Mouse (Mus musculus) heart, embryonic 15.5 days (tissue): ENCODE results near the gene Dnah11. TPM values are rescaled to one million over a fixed set of nuclear protein-coding genes. Genes with fewer than 3 reads are reported as not detected.

Experiments
- ATAC-seq: fragments of 200-750 bp; cut with Nextera tagmentation; replicated peaks from 2 replicates; pipeline ENCODE4 v1.8.0; 2017; ENCODE audit warnings: low read depth, moderate TSS enrichment; ENCODE audit not compliant: insufficient number of reproducible peaks, insufficient read depth, low FRiP score
- H3K27ac ChIP-seq: fragments of 300-500 bp; sonication (generic); 2 replicates; pipeline ENCODE4 v1.5.1; 2015; ENCODE audit warnings: mild to moderate bottlenecking, inconsistent platforms
- H3K27me3 ChIP-seq: fragments of 300-500 bp; sonication (generic); 2 replicates; pipeline ENCODE4 v1.6.1; 2015; ENCODE audit warnings: inconsistent platforms
- H3K36me3 ChIP-seq: fragments of 300-500 bp; sonication (generic); 2 replicates; pipeline ENCODE4 v1.6.1; 2015; ENCODE audit warnings: mild to moderate bottlenecking, inconsistent platforms
- H3K4me1 ChIP-seq: fragments of 300-500 bp; sonication (generic); replicated peaks from 2 replicates; pipeline ENCODE4 v1.6.1; 2015; ENCODE audit warnings: inconsistent platforms
- H3K4me2 ChIP-seq: fragments of 300-500 bp; sonication (generic); 2 replicates; pipeline ENCODE4 v1.6.1; 2015; ENCODE audit warnings: inconsistent platforms, mild to moderate bottlenecking, moderate library complexity
- H3K4me3 ChIP-seq: fragments of 300-500 bp; sonication (generic); 2 replicates; pipeline ENCODE4 v1.5.1; 2015; ENCODE audit warnings: mild to moderate bottlenecking, inconsistent platforms
- H3K9ac ChIP-seq: fragments of 300-500 bp; sonication (generic); 2 replicates; pipeline ENCODE4 v1.6.1; 2015; ENCODE audit warnings: mild to moderate bottlenecking, inconsistent platforms
- H3K9me3 ChIP-seq: fragments of 300-500 bp; sonication (generic); replicated peaks from 2 replicates; pipeline ENCODE4 v1.6.1; 2016; ENCODE audit warnings: inconsistent platforms
- WGBS: fragments of 180-500 bp; shearing (Covaris S2); methylation state at CpG from one replicate; pipeline ENCODE4 v1.1.7; 2015; ENCODE audit warnings: mixed read lengths; 5-methylcytosine and 5-hydroxymethylcytosine counted together
- polyA plus RNA-seq: library from polyadenylated mRNA; unstranded; fragments of >200 nt; fragmentation: Nextera tagmentation; extraction: Ambion mirVana; gene quantifications from 2 replicates; pipeline ENCODE4 v1.2.1, GENCODE M21; 2015

The Dnah11 gene
- polyA plus RNA-seq: 0.03 TPM in 2 replicates

DNA sequence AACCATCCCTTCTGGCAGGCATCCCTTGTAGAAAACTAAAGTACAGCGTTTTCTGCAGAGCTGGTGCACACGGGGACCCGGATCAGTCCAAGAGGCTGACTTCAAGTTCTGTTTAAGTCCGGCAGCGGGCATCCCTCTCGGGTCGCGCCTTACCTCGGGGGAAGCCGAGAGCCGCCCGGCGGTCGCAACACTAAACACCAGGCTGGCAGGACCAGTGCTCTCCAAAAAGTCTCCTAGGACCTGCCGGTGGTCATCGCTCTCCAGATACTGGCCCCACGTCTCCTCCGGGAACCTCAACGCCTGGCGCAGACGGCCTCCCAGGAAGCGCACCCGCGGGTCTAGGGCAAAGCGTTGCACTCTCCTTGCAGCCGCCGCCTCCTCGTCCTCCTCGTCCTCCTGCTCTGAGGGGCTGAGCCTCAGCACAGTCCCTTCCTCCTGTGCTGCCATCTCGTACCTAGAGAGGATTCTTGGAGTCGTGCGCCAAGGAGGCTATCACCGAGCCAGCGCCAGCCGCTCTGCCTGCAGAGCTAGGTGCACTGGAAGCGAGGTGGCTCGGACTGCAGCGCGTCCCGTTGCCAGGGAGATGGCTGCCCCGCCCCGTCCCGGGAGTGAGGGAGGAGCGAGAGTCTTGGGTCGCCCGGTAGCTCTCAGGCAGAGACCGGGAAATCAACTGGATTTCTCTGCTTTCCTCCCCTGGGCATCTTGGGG, at the start of gene Dnah11:
Dnah11 (minus strand) TSS at position 658 of the 708 bp plus-strand sequence.
- Histone ChIP-seq H3K9me3 (no peaks in the 10 kb centered on the region), H3K27me3 (peaks cover 36% of the 10 kb centered on the region), H3K27ac (no peak within 1 kb of the TSS), H3K36me3 (no peaks in the 10 kb centered on the region), H3K4me2 (peak within 1 kb of the TSS; percentile 94), H3K4me3 (peak within 1 kb of the TSS; percentile 61), H3K9ac (peak within 1 kb of the TSS; percentile 9; the same call in 1 of the 2 replicates), H3K4me1 (peaks cover 10% of the 10 kb centered on the region)
- ATAC-seq: peak; percentile 94
- WGBS: under 1% methylated on average over 47 of the region's 47 CpGs

- ATAC-seq: no peak
- H3K36me3 ChIP-seq: no peaks in the 10 kb centered on the region
- no peak overlapping the region for H3K9ac ChIP-seq
- H3K4me1 ChIP-seq: no peaks in the 10 kb centered on the region
- no peak overlapping the region for H3K27ac ChIP-seq
- H3K9me3 ChIP-seq: no peaks in the 10 kb centered on the region
- WGBS: 47% methylated on average over 3 of the region's 3 CpGs
- no peak overlapping the region for H3K4me3 ChIP-seq
- H3K27me3 ChIP-seq: no peaks in the 10 kb centered on the region
- H3K4me2 ChIP-seq: no peak overlapping the region
Measured at GRCm38 (mm10) chr12:118221182-118221581, 22.3 kb upstream of the Dnah11 start.

- no peak for ATAC-seq
- Histone ChIP-seq H3K36me3 (no peaks in the 10 kb centered on the region), H3K27me3 (no peaks in the 10 kb centered on the region)
Measured at GRCm38 (mm10) chr12:118220062-118220461, 21.2 kb upstream of the Dnah11 start.

DNA sequence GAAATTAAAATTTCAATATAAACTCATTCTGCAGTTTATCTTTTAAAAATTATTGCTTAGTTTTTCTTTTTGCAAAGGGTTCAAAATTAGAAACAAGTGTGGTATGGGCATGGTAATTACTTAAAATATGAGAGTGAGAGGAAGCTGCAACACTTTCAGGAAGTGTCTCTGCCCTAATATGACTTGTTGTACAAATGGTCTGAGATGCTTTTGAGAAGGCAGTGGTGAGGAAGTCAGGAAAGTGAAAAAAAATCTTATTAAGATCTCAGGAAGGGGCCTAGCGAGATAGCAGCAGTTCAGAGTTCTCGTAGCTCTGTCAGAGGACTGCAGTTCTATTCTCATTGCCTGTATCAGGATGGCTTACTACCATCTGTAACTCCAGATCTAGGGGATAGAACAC, 13.3 kb upstream of the Dnah11 start:
- H3K9ac ChIP-seq: no peak overlapping the region
- H3K9me3 ChIP-seq: no peaks in the 10 kb centered on the region
- WGBS: 72% methylated on average over 2 of the region's 2 CpGs
- no peak overlapping the region for H3K4me2 ChIP-seq
- no peak for ATAC-seq
- H3K27ac ChIP-seq: no peak overlapping the region
- no peak overlapping the region for H3K4me3 ChIP-seq
- H3K36me3 ChIP-seq: no peaks in the 10 kb centered on the region
- H3K4me1 ChIP-seq: no peaks in the 10 kb centered on the region
- H3K27me3 ChIP-seq: no peaks in the 10 kb centered on the region

More at GRCm38 (mm10) chr12:118220062-118220461, 21.2 kb upstream of the Dnah11 start:
- H3K9me3 ChIP-seq: no peaks in the 10 kb centered on the region
- no peak overlapping the region for H3K4me3 ChIP-seq
- no peak overlapping the region for H3K4me2 ChIP-seq
- no peaks in the 10 kb centered on the region for H3K4me1 ChIP-seq
- no peak overlapping the region for H3K9ac ChIP-seq
- no peak overlapping the region for H3K27ac ChIP-seq

- ATAC-seq: no peak
- no peaks in the 10 kb centered on the region for H3K9me3 ChIP-seq
- H3K4me2 ChIP-seq: no peak overlapping the region
- 56% methylated on average over 2 of the region's 2 CpGs for WGBS
- peaks cover 10% of the 10 kb centered on the region for H3K4me1 ChIP-seq
- H3K4me3 ChIP-seq: no peak overlapping the region
- no peak overlapping the region for H3K9ac ChIP-seq
- no peak overlapping the region for H3K27ac ChIP-seq
- H3K36me3 ChIP-seq: no peaks in the 10 kb centered on the region
- H3K27me3 ChIP-seq: peaks cover 36% of the 10 kb centered on the region
Measured at GRCm38 (mm10) chr12:118196583-118196982, 2.3 kb downstream of the Dnah11 start.

DNA sequence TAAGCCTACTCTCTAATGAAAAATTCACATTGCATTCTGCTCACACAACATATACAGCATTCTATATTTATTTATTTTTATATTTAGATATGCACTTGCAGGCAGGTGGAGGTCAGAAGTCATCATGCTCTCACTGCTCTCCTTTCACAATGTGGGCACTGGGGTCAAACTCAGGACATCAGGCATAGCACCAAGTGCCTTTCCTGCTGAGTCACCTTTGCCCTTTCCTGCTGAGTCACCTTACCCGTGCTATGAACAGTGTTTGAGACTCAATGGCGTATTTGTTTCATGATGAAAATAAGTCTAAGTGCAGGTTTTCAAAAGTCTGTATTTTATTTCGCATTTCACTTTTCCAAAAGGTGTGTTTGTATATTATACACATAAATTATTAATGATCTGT, 9.3 kb downstream of the Dnah11 start:
- Histone ChIP-seq H3K36me3 (no peaks in the 10 kb centered on the region), H3K27ac (no peak overlapping the region), H3K4me1 (no peaks in the 10 kb centered on the region), H3K27me3 (peaks cover 6% of the 10 kb centered on the region; the same call in 1 of the 2 replicates), H3K4me3 (no peak overlapping the region), H3K9ac (no peak overlapping the region), H3K4me2 (no peak overlapping the region), H3K9me3 (no peaks in the 10 kb centered on the region)
- no peak for ATAC-seq
- WGBS: 79% methylated on average over 3 of the region's 3 CpGs

GRCm38 (mm10) chr12:118187663-118188062, 11.2 kb downstream of the Dnah11 start:
- Histone ChIP-seq H3K4me3 (no peak overlapping the region), H3K4me2 (no peak overlapping the region), H3K9ac (no peak overlapping the region), H3K9me3 (no peaks in the 10 kb centered on the region), H3K36me3 (no peaks in the 10 kb centered on the region), H3K27ac (no peak overlapping the region), H3K27me3 (no peaks in the 10 kb centered on the region), H3K4me1 (no peaks in the 10 kb centered on the region)
- no peak for ATAC-seq
- WGBS: 46% methylated on average over 2 of the region's 2 CpGs

GRCm38 (mm10) chr12:118186881-118187489, 11.9 kb downstream of the Dnah11 start:
- H3K4me3 ChIP-seq: no peak overlapping the region
- H3K36me3 ChIP-seq: no peaks in the 10 kb centered on the region
- ATAC-seq: no peak
- WGBS: 27% methylated on average over 4 of the region's 4 CpGs
- no peak overlapping the region for H3K4me2 ChIP-seq
- H3K9me3 ChIP-seq: no peaks in the 10 kb centered on the region
- H3K27ac ChIP-seq: no peak overlapping the region
- H3K27me3 ChIP-seq: no peaks in the 10 kb centered on the region
- no peaks in the 10 kb centered on the region for H3K4me1 ChIP-seq
- H3K9ac ChIP-seq: no peak overlapping the region

GRCm38 (mm10) chr12:118186120-118186880, 12.5 kb downstream of the Dnah11 start:
- H3K27ac ChIP-seq: no peak overlapping the region
- H3K4me3 ChIP-seq: no peak overlapping the region
- no peak; the same call in 1 of the 2 replicates for ATAC-seq
- H3K4me1 ChIP-seq: no peaks in the 10 kb centered on the region
- H3K4me2 ChIP-seq: no peak overlapping the region
- 39% methylated on average over 4 of the region's 4 CpGs for WGBS
- no peaks in the 10 kb centered on the region for H3K36me3 ChIP-seq
- H3K27me3 ChIP-seq: no peaks in the 10 kb centered on the region
- H3K9ac ChIP-seq: no peak overlapping the region
- H3K9me3 ChIP-seq: no peaks in the 10 kb centered on the region

GRCm38 (mm10) chr12:118184731-118185130, 14.1 kb downstream of the Dnah11 start:
- 64% methylated on average over 1 of the region's 1 CpGs for WGBS
- Histone ChIP-seq H3K27ac (no peak overlapping the region), H3K27me3 (no peaks in the 10 kb centered on the region)

GRCm38 (mm10) chr12:118177756-118178155, 21.1 kb downstream of the Dnah11 start:
- H3K4me3 ChIP-seq: no peak overlapping the region
- 82% methylated on average over 5 of the region's 5 CpGs for WGBS
- H3K36me3 ChIP-seq: no peaks in the 10 kb centered on the region
- no peak overlapping the region for H3K9ac ChIP-seq
- no peak overlapping the region for H3K4me2 ChIP-seq
- no peaks in the 10 kb centered on the region for H3K27me3 ChIP-seq
- ATAC-seq: no peak
- no peaks in the 10 kb centered on the region for H3K9me3 ChIP-seq
- H3K4me1 ChIP-seq: no peaks in the 10 kb centered on the region
- H3K27ac ChIP-seq: no peak overlapping the region

More at GRCm38 (mm10) chr12:118184731-118185130, 14.1 kb downstream of the Dnah11 start:
- Histone ChIP-seq H3K4me3 (no peak overlapping the region), H3K4me1 (no peaks in the 10 kb centered on the region), H3K36me3 (no peaks in the 10 kb centered on the region), H3K9me3 (no peaks in the 10 kb centered on the region), H3K4me2 (no peak overlapping the region), H3K9ac (no peak overlapping the region)
- ATAC-seq: no peak
